Mouse (Mus musculus) forebrain, embryonic 11.5 days (tissue): ENCODE data around the gene Gmip. TPM values are rescaled to one million over a fixed set of nuclear protein-coding genes. Genes with fewer than 3 reads are reported as not detected.

Source experiments
- ATAC-seq: fragments of 200-750 bp; cut with Nextera tagmentation; replicated peaks from 2 replicates; pipeline ENCODE4 v1.8.0; 2017; ENCODE audit warnings: moderate TSS enrichment; ENCODE audit not compliant: low FRiP score
- DNase-seq: peaks from one replicate; pipeline ENCODE4 v3.0.0-alpha.2; 2017; ENCODE audit warnings: low spot score
- H3K27ac ChIP-seq: fragments of 300-500 bp; sonication (generic); 2 replicates; pipeline ENCODE4 v1.5.1; 2014; ENCODE audit warnings: low read depth, low read length
- H3K27me3 ChIP-seq: fragments of 300-500 bp; sonication (generic); 2 replicates; pipeline ENCODE4 v1.6.1; 2014; ENCODE audit warnings: mild to moderate bottlenecking, low read length, mixed read lengths; ENCODE audit not compliant: control insufficient read depth, insufficient read depth
- H3K36me3 ChIP-seq: fragments of 300-500 bp; sonication (generic); 2 replicates; pipeline ENCODE4 v1.6.1; 2014; ENCODE audit warnings: mild to moderate bottlenecking, low read length, moderate library complexity, mixed read lengths; ENCODE audit not compliant: control insufficient read depth, insufficient read depth
- H3K4me1 ChIP-seq: fragments of 300-500 bp; sonication (generic); replicated peaks from 2 replicates; pipeline ENCODE4 v1.6.1; 2014; ENCODE audit warnings: low read length, mixed read lengths; ENCODE audit not compliant: control insufficient read depth, insufficient read depth
- H3K4me2 ChIP-seq: fragments of 300-500 bp; sonication (generic); 2 replicates; pipeline ENCODE4 v1.6.1; 2014; ENCODE audit warnings: low read depth, mild to moderate bottlenecking, low read length, moderate library complexity, mixed read lengths; ENCODE audit not compliant: severe bottlenecking
- H3K4me3 ChIP-seq: fragments of 300-500 bp; sonication (generic); 2 replicates; pipeline ENCODE4 v1.5.1; 2014; ENCODE audit warnings: low read depth, low read length
- H3K9ac ChIP-seq: fragments of 300-500 bp; sonication (generic); 2 replicates; pipeline ENCODE4 v1.6.1; 2014; ENCODE audit warnings: low read length
- H3K9me3 ChIP-seq: fragments of 300-500 bp; sonication (generic); 2 replicates; pipeline ENCODE4 v1.6.1; 2016; ENCODE audit warnings: low read length, mixed read lengths; ENCODE audit not compliant: control insufficient read depth
- WGBS: fragments of 180-500 bp; shearing (Covaris S2); extraction: QIAGEN DNeasy Blood & Tissue Kit; methylation state at CpG from one replicate; pipeline ENCODE4 v1.1.7; 2014; 5-methylcytosine and 5-hydroxymethylcytosine counted together
- polyA plus RNA-seq: library from polyadenylated mRNA; unstranded; fragments of >200 nt; fragmentation: Nextera tagmentation; extraction: Ambion mirVana; gene quantifications from 2 replicates; pipeline ENCODE4 v1.2.1, GENCODE M21; 2014

Gene Gmip
- polyA plus RNA-seq, 1 experiment from 2014 or later, result 11.0 TPM

DNA sequence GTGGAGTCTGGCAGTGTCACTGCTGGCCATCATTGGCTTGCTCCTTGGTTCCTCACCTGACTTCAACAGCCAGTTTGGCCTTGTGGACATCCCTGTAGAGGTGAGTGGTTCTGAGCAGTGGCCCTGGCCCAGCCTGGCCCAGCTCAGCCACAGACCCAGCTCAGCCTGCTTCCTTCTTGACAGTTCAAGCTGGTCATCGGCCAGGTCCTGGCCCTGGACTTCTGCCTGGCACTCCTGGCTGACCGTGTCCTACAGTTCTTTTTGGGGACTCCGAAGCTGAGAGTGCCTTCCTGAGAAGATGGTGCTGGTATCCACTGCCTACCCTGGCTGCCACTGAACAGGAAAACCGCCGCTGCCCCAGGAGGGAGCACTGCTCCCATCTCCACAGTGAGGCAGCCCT lies 1.2 kb upstream of the Gmip start:
- Histone ChIP-seq H3K36me3 (peaks cover 37% of the 10 kb centered on the region), H3K9me3 (no peaks in the 10 kb centered on the region), H3K4me1 (peaks cover 2% of the 10 kb centered on the region; the same call in 1 of the 2 replicates), H3K27me3 (no peaks in the 10 kb centered on the region), H3K4me2 (no peak overlapping the region), H3K9ac (no peak overlapping the region), H3K27ac (no peak overlapping the region), H3K4me3 (no peak overlapping the region)
- WGBS, result 92% methylated on average over 5 of the region's 5 CpGs
- ATAC-seq (no peak), DNase-seq (no peak)

GRCm38 (mm10) chr8:69808864-69809403 lies 455 bp downstream of the Gmip start:
- no peak overlapping the region for H3K27ac ChIP-seq
- 7% methylated on average over 23 of the region's 23 CpGs for WGBS
- H3K9ac ChIP-seq, result peak overlapping the region; percentile 61
- peak overlapping the region; percentile 43 for H3K4me3 ChIP-seq
- H3K36me3 ChIP-seq, result peaks cover 27% of the 10 kb centered on the region
- H3K9me3 ChIP-seq, result no peaks in the 10 kb centered on the region
- DNase-seq (peak; percentile 59), ATAC-seq (peak; percentile 63)
- H3K4me1 ChIP-seq, result peaks cover 2% of the 10 kb centered on the region; the same call in 1 of the 2 replicates
- peak overlapping the region; percentile 82 for H3K4me2 ChIP-seq
- H3K27me3 ChIP-seq, result no peaks in the 10 kb centered on the region

- Histone ChIP-seq H3K4me2 (no peak overlapping the region), H3K4me3 (no peak overlapping the region), H3K27ac (no peak overlapping the region), H3K4me1 (peaks cover 2% of the 10 kb centered on the region; the same call in 1 of the 2 replicates), H3K9me3 (no peaks in the 10 kb centered on the region), H3K27me3 (no peaks in the 10 kb centered on the region), H3K36me3 (peaks cover 25% of the 10 kb centered on the region), H3K9ac (no peak overlapping the region)
- DNase-seq (no peak), ATAC-seq (no peak)
- 68% methylated on average over 3 of the region's 3 CpGs for WGBS
Measured at GRCm38 (mm10) chr8:69809820-69810219, 1.3 kb downstream of the Gmip start.

DNA sequence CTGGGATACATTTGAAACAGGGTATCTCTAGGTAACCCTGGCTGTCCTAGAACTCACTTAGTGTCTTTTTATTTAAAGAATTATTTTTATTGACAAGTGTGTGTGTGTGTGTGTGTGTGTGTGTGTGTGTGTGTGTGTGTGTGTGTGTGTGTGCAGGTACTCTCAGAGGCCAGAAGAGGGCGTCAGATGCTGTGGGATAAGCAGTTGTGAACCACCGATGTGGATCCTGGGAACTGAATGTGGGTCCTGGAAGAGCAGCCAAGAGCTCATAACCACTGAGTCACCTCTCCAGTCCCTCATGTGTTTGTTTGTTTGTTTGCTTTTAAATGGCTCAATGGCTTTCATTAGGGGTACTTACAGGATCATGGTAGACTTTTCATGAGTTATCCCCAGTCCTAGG lies 6.4 kb downstream of the Gmip start:
- 90% methylated on average over 2 of the region's 2 CpGs for WGBS
- DNase-seq (no peak), ATAC-seq (no peak)
- Histone ChIP-seq H3K9me3 (no peaks in the 10 kb centered on the region), H3K27me3 (no peaks in the 10 kb centered on the region), H3K36me3 (peaks cover 2% of the 10 kb centered on the region; the same call in 1 of the 2 replicates), H3K4me2 (no peak overlapping the region), H3K4me1 (no peaks in the 10 kb centered on the region), H3K9ac (no peak overlapping the region), H3K4me3 (no peak overlapping the region), H3K27ac (no peak overlapping the region)

GRCm38 (mm10) chr8:69815396-69815795 lies 6.9 kb downstream of the Gmip start:
- H3K27ac ChIP-seq, result no peak overlapping the region
- peaks cover 2% of the 10 kb centered on the region; the same call in 1 of the 2 replicates for H3K36me3 ChIP-seq
- H3K4me3 ChIP-seq, result no peak overlapping the region
- 92% methylated on average over 4 of the region's 4 CpGs for WGBS
- no peak overlapping the region for H3K4me2 ChIP-seq
- H3K4me1 ChIP-seq, result no peaks in the 10 kb centered on the region
- DNase-seq (no peak), ATAC-seq (no peak)
- H3K9me3 ChIP-seq, result no peaks in the 10 kb centered on the region
- no peaks in the 10 kb centered on the region for H3K27me3 ChIP-seq
- H3K9ac ChIP-seq, result no peak overlapping the region

GRCm38 (mm10) chr8:69820466-69820865 lies 12.0 kb downstream of the Gmip start:
- H3K4me1 ChIP-seq, result peaks cover 9% of the 10 kb centered on the region
- 87% methylated on average over 9 of the region's 9 CpGs for WGBS
- no peak overlapping the region for H3K9ac ChIP-seq
- no peaks in the 10 kb centered on the region for H3K27me3 ChIP-seq
- H3K27ac ChIP-seq, result no peak overlapping the region
- no peak overlapping the region for H3K4me2 ChIP-seq
- no peaks in the 10 kb centered on the region for H3K9me3 ChIP-seq
- peaks cover 2% of the 10 kb centered on the region; the same call in 1 of the 2 replicates for H3K36me3 ChIP-seq
- DNase-seq (no peak), ATAC-seq (no peak)
- no peak overlapping the region for H3K4me3 ChIP-seq

DNA sequence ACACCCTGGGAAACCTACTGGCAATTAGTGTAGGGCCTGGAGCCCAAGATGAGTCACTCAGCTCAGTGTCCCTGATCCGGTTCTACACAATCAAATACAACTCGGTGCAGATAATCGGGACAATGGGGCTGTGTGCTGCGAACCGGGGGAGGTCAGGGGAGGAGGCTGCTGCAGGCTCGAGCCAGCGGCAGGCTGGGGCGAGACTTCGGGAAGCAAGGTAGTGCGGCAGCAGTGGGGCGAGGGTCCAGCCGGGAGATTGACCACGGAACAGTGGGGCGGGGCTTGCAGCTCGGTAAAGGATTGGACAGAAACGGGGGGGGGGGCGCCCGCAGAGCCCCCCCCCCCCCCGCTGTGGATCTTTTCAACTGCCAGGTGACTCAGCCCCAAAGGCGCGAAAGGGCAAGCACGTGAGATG lies 13.5 kb downstream of the Gmip start:
- H3K27ac ChIP-seq, result 0 out of 2 replicates have a peak overlapping the region, but pooled peaks have one; percentile 13
- peak overlapping the region; percentile 43 for H3K4me3 ChIP-seq
- DNase-seq (peak; percentile 86), ATAC-seq (peak; percentile 61)
- peak overlapping the region; percentile 63 for H3K4me2 ChIP-seq
- 2% methylated on average over 15 of the region's 22 CpGs for WGBS
- peak overlapping the region; percentile 58 for H3K9ac ChIP-seq
- H3K9me3 ChIP-seq, result no peaks in the 10 kb centered on the region
- H3K4me1 ChIP-seq, result peaks cover 9% of the 10 kb centered on the region
- H3K36me3 ChIP-seq, result peaks cover 2% of the 10 kb centered on the region; the same call in 1 of the 2 replicates
- no peaks in the 10 kb centered on the region for H3K27me3 ChIP-seq

DNA sequence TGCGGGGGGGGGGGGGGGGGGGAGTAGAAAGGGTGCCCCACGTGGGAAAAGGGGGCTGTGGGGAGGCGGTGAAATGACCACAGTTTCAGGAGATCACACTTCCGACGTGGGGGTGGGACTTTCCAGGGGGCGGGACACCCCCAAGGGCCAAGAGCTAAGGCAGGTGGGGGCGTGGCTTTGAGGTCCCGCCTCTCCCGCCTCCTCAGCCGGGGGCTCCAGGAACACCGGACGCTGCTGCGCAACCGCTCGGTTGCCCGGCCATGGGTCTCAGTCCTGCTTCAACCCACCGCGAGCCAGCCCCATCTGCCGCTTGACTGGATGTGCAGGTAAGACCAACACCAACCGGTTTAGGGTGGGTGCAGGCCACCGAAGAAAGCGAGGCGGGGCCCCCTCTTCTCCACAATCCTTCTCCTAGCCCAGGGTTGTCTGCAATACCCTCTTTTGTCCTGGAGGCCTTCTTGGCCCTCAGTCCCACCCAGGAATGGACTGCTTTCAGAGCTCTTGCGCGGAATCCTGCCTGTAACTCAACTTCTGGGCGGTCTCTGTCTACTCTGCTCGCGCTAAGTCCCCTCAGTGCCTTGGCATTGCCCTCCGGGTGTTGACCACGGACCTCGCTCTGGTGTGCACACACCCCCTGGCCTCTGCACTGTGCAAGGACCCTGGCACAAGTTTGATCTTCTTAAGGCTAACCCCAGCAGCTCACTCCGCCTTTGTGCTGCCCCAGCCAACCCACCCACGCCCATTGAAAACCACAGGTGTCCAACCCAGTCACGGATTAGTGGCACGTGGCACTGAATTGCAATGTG lies 14.1 kb downstream of the Gmip start, which contains the start of gene Lpar2:
TSS of gene Lpar2 (plus strand) at position 44 of the 806 bp plus-strand sequence.
- no peaks in the 10 kb centered on the region for H3K9me3 ChIP-seq
- DNase-seq (peak; percentile 91), ATAC-seq (peak; percentile 83)
- no peaks in the 10 kb centered on the region; the same call in 1 of the 2 replicates for H3K36me3 ChIP-seq
- under 1% methylated on average over 28 of the region's 35 CpGs for WGBS
- no peaks in the 10 kb centered on the region for H3K27me3 ChIP-seq
- peak within 1 kb of the TSS; percentile 58 for H3K9ac ChIP-seq
- peak within 1 kb of the TSS; percentile 63 for H3K4me2 ChIP-seq
- peak within 1 kb of the TSS; percentile 43 for H3K4me3 ChIP-seq
- H3K27ac ChIP-seq, result peak within 1 kb of the TSS; percentile 13; the same call in 1 of the 2 replicates
- peaks cover 9% of the 10 kb centered on the region for H3K4me1 ChIP-seq
